Mouse (Mus musculus) G1E (cell line): ENCODE results near the gene Csad.

Experiments used
- CTCF ChIP-seq: IDR thresholded peaks from 2 replicates; pipeline ENCODE4 v1.5.1; 2012; ENCODE audit warnings: low read depth, low read length, inconsistent platforms, mixed read lengths
- GATA1 ChIP-seq: IDR thresholded peaks from 2 replicates; pipeline ENCODE4 v1.6.1; 2012; ENCODE audit warnings: borderline replicate concordance, low read length, inconsistent platforms, mixed read lengths
- GATA2 ChIP-seq: IDR thresholded peaks from 2 replicates; pipeline ENCODE4 v1.6.1; 2012; ENCODE audit warnings: low read depth, low read length, inconsistent platforms, borderline replicate concordance
- POLR2AphosphoS5 ChIP-seq: IDR thresholded peaks from 2 replicates; pipeline ENCODE4 v1.6.1; 2012; ENCODE audit warnings: low read depth, low read length, inconsistent platforms; ENCODE audit not compliant: insufficient replicate concordance
- TAL1 ChIP-seq: conservative IDR thresholded peaks from 2 replicates; pipeline ENCODE4 v1.6.1; 2012; ENCODE audit warnings: low read depth, low read length, inconsistent platforms, mixed read lengths

- TF ChIP-seq CTCF (no peak), GATA1 (no peak), POLR2AphosphoS5 (no peak), TAL1 (no peak), GATA2 (no peak)
Measured at GRCm38 (mm10) chr15:102147674-102148402, 56.7 kb downstream of the Csad start.
